Mouse (Mus musculus) cerebellum, adult 2 months (tissue): Measurements from ENCODE around the gene Slc2a4.

ENCODE experiments used
- CTCF ChIP-seq: fragments of 200-500 bp; IDR thresholded peaks from 2 replicates; pipeline ENCODE4 v1.5.1; 2011; ENCODE audit warnings: low read depth, mild to moderate bottlenecking, control low read depth, low read length, moderate library complexity, borderline replicate concordance; ENCODE audit not compliant: insufficient read depth
- POLR2A ChIP-seq: fragments of 200-500 bp; IDR thresholded peaks from 2 replicates; pipeline ENCODE4 v1.6.1; 2011; ENCODE audit warnings: low read length, control low read depth, borderline replicate concordance; ENCODE audit not compliant: insufficient read depth

GRCm38 (mm10) chr11:69934681-69935080 is 13.3 kb downstream of the Slc2a4 start:
- TF ChIP-seq CTCF (no peak), POLR2A (no peak)
